Mouse (Mus musculus) hindbrain, embryonic 14.5 days (tissue): ENCODE measurements around the gene Abcb4. TPM values are rescaled to one million over a fixed set of nuclear protein-coding genes. Genes with fewer than 3 reads are reported as not detected.
"Not testable (repeated sequence)": the region's sequence is repeated elsewhere in the genome, so short reads cannot be mapped to it uniquely, and the experiment has no call there.

Experiments used
- ATAC-seq: fragments of 200-750 bp; cut with Nextera tagmentation; 2 replicates; pipeline ENCODE4 v1.8.0; 2017; ENCODE audit warnings: moderate number of reproducible peaks, mild to moderate bottlenecking, moderate TSS enrichment, moderate library complexity; ENCODE audit not compliant: low FRiP score
- DNase-seq: peaks from one replicate; pipeline ENCODE4 v3.0.0-alpha.2; 2015; ENCODE audit warnings: low spot score
- H3K27ac ChIP-seq: fragments of 300-500 bp; sonication (generic); 2 replicates; pipeline ENCODE4 v1.5.1; 2014; ENCODE audit warnings: mild to moderate bottlenecking, moderate library complexity
- H3K27me3 ChIP-seq: fragments of 300-500 bp; sonication (generic); 2 replicates; pipeline ENCODE4 v1.6.1; 2014; ENCODE audit warnings: mild to moderate bottlenecking, low read length, mixed read lengths; ENCODE audit not compliant: control insufficient read depth, insufficient read depth
- H3K36me3 ChIP-seq: fragments of 300-500 bp; sonication (generic); replicated peaks from 2 replicates; pipeline ENCODE4 v1.6.1; 2014; ENCODE audit not compliant: control insufficient read depth, insufficient read depth
- H3K4me1 ChIP-seq: fragments of 300-500 bp; sonication (generic); replicated peaks from 2 replicates; pipeline ENCODE4 v1.6.1; 2014; ENCODE audit warnings: antibody characterized with exemption, low read length, mixed read lengths; ENCODE audit not compliant: control insufficient read depth, insufficient read depth
- H3K4me2 ChIP-seq: fragments of 300-500 bp; sonication (generic); replicated peaks from 2 replicates; pipeline ENCODE4 v1.6.1; 2014; ENCODE audit warnings: mild to moderate bottlenecking, moderate library complexity
- H3K4me3 ChIP-seq: fragments of 300-500 bp; sonication (generic); replicated peaks from 2 replicates; pipeline ENCODE4 v1.5.1; 2014; ENCODE audit warnings: mild to moderate bottlenecking, low read length
- H3K9ac ChIP-seq: fragments of 300-500 bp; sonication (generic); 2 replicates; pipeline ENCODE4 v1.6.1; 2014
- H3K9me3 ChIP-seq: fragments of 300-500 bp; sonication (generic); 2 replicates; pipeline ENCODE4 v1.6.1; 2016; ENCODE audit warnings: low read length; ENCODE audit not compliant: control insufficient read depth
- WGBS: fragments of 180-500 bp; shearing (Covaris S2); extraction: QIAGEN DNeasy Blood & Tissue Kit; methylation state at CpG from one replicate; pipeline ENCODE4 v1.1.7; 2014; 5-methylcytosine and 5-hydroxymethylcytosine counted together
- polyA plus RNA-seq: library from polyadenylated mRNA; unstranded; fragments of >200 nt; fragmentation: Nextera tagmentation; extraction: Ambion mirVana; gene quantifications from 2 replicates; pipeline ENCODE4 v1.2.1, GENCODE M21; 2014

Gene Abcb4
- polyA plus RNA-seq, 1 experiment from 2014 or later = 1.2 TPM

GRCm38 (mm10) chr5:8901001-8901400, 7.5 kb downstream of the Abcb4 start:
- Histone ChIP-seq H3K9ac (no peak overlapping the region), H3K4me1 (no peaks in the 10 kb centered on the region), H3K36me3 (no peaks in the 10 kb centered on the region), H3K9me3 (no peaks in the 10 kb centered on the region), H3K4me2 (no peak overlapping the region), H3K27ac (no peak overlapping the region), H3K4me3 (no peak overlapping the region), H3K27me3 (no peaks in the 10 kb centered on the region)
- 90% methylated on average over 1 of the region's 1 CpGs for WGBS
- DNase-seq = no peak
- no peak for ATAC-seq

GRCm38 (mm10) chr5:8902141-8902817, 8.8 kb downstream of the Abcb4 start:
- 50% methylated on average over 6 of the region's 6 CpGs for WGBS

GRCm38 (mm10) chr5:8904539-8904938, 11.0 kb downstream of the Abcb4 start:
- Histone ChIP-seq H3K36me3 (no peaks in the 10 kb centered on the region), H3K4me1 (no peaks in the 10 kb centered on the region), H3K27me3 (no peaks in the 10 kb centered on the region), H3K9ac (no peak overlapping the region), H3K9me3 (no peaks in the 10 kb centered on the region), H3K4me2 (no peak overlapping the region), H3K4me3 (no peak overlapping the region), H3K27ac (no peak overlapping the region)
- ATAC-seq = no peak
- DNase-seq = no peak
- 28% methylated on average over 6 of the region's 6 CpGs for WGBS

More at GRCm38 (mm10) chr5:8902141-8902817, 8.8 kb downstream of the Abcb4 start:
- Histone ChIP-seq H3K4me3 (no peak overlapping the region), H3K9ac (no peak overlapping the region), H3K9me3 (no peaks in the 10 kb centered on the region), H3K36me3 (no peaks in the 10 kb centered on the region), H3K27ac (no peak overlapping the region), H3K4me2 (no peak overlapping the region), H3K27me3 (no peaks in the 10 kb centered on the region), H3K4me1 (no peaks in the 10 kb centered on the region)
- ATAC-seq = no peak
- DNase-seq = no peak

- ATAC-seq (no peak), DNase-seq (no peak)
- Histone ChIP-seq H3K4me1 (no peaks in the 10 kb centered on the region), H3K9me3 (no peaks in the 10 kb centered on the region), H3K4me2 (no peak overlapping the region), H3K9ac (no peak overlapping the region), H3K27ac (no peak overlapping the region), H3K36me3 (no peaks in the 10 kb centered on the region), H3K4me3 (no peak overlapping the region), H3K27me3 (no peaks in the 10 kb centered on the region)
- 83% methylated on average over 8 of the region's 8 CpGs for WGBS
These were observed 18.2 kb downstream of the Abcb4 start for GRCm38 (mm10) chr5:8911567-8912198.

- H3K27me3 ChIP-seq = no peaks in the 10 kb centered on the region
- no peak overlapping the region for H3K4me2 ChIP-seq
- no peak overlapping the region for H3K4me3 ChIP-seq
- H3K9me3 ChIP-seq = no peaks in the 10 kb centered on the region
- no peak overlapping the region for H3K9ac ChIP-seq
- ATAC-seq (no peak), DNase-seq (no peak)
- H3K27ac ChIP-seq = no peak overlapping the region
- no peaks in the 10 kb centered on the region for H3K4me1 ChIP-seq
- WGBS = 86% methylated on average over 2 of the region's 2 CpGs
- H3K36me3 ChIP-seq = no peaks in the 10 kb centered on the region
These were observed 22.9 kb downstream of the Abcb4 start for GRCm38 (mm10) chr5:8916400-8916799.

GRCm38 (mm10) chr5:8917069-8917468, 23.6 kb downstream of the Abcb4 start:
- H3K4me1 ChIP-seq = no peaks in the 10 kb centered on the region
- H3K9me3 ChIP-seq = no peaks in the 10 kb centered on the region
- no peaks in the 10 kb centered on the region for H3K36me3 ChIP-seq
- 78% methylated on average over 6 of the region's 6 CpGs for WGBS
- no peak overlapping the region for H3K9ac ChIP-seq
- ATAC-seq = no peak
- no peaks in the 10 kb centered on the region for H3K27me3 ChIP-seq
- no peak overlapping the region for H3K4me2 ChIP-seq
- no peak overlapping the region for H3K27ac ChIP-seq
- no peak for DNase-seq
- no peak overlapping the region for H3K4me3 ChIP-seq

- Histone ChIP-seq H3K4me3 (no peak overlapping the region), H3K4me1 (no peaks in the 10 kb centered on the region), H3K27ac (no peak overlapping the region), H3K27me3 (no peaks in the 10 kb centered on the region), H3K36me3 (no peaks in the 10 kb centered on the region), H3K4me2 (no peak overlapping the region), H3K9ac (no peak overlapping the region), H3K9me3 (peaks cover 12% of the 10 kb centered on the region; the same call in 1 of the 2 replicates)
- WGBS = 87% methylated on average over 9 of the region's 9 CpGs
- ATAC-seq = no peak
- no peak for DNase-seq
These were observed 34.9 kb downstream of the Abcb4 start for GRCm38 (mm10) chr5:8928440-8928839.

GRCm38 (mm10) chr5:8937965-8938364, 44.4 kb downstream of the Abcb4 start:
- no peak overlapping the region for H3K9ac ChIP-seq
- H3K4me3 ChIP-seq = no peak overlapping the region
- no peaks in the 10 kb centered on the region for H3K4me1 ChIP-seq
- H3K27me3 ChIP-seq = no peaks in the 10 kb centered on the region
- no peaks in the 10 kb centered on the region for H3K9me3 ChIP-seq
- no peak overlapping the region for H3K4me2 ChIP-seq
- no peak overlapping the region for H3K27ac ChIP-seq
- DNase-seq (no peak), ATAC-seq (no peak)
- no peaks in the 10 kb centered on the region for H3K36me3 ChIP-seq
- WGBS = 84% methylated on average over 7 of the region's 7 CpGs

- ATAC-seq, H3K9me3 ChIP-seq, DNase-seq, H3K4me1 ChIP-seq, H3K36me3 ChIP-seq, H3K4me3 ChIP-seq, H3K27me3 ChIP-seq, H3K9ac ChIP-seq, H3K4me2 ChIP-seq, H3K27ac ChIP-seq: not testable (repeated sequence)
- WGBS = no CpG with 5 or more reads among the region's 1 CpGs
These were observed 47.7 kb downstream of the Abcb4 start for GRCm38 (mm10) chr5:8941266-8941665.
